Mouse (Mus musculus): ENCODE data around the gene Gas7. TPM values are rescaled to one million over a fixed set of nuclear protein-coding genes. Genes with fewer than 3 reads are reported as not detected.
A peak's percentile ranks its signal among the peaks of the same experiment; 100 is the strongest.

Gene Gas7
- total and polyA plus RNA-seq, 3 experiments: 5.8 to 11.5 (median 9.3) TPM

- no peak overlapping the region for H3K27ac ChIP-seq
- no peaks in the 10 kb centered on the region for H3K27me3 ChIP-seq (ENCODE audit: control insufficient read depth, insufficient read depth, low read length)
- intact Hi-C loops (cut with DNase I): no loop called here
- H3K4me3 ChIP-seq: no peak overlapping the region
- H3K4me1 ChIP-seq (ENCODE audit: control insufficient read depth, insufficient read depth, low read length): no peaks in the 10 kb centered on the region
- TF ChIP-seq EP300 (IDR thresholded peaks at IDR 0.05; ENCODE audit: insufficient read depth, low read depth, low read length) (no peak), POLR2A (IDR thresholded peaks at IDR 0.05; ENCODE audit: insufficient read depth, low read depth, low read length) (no peak), CTCF (IDR thresholded peaks at IDR 0.05) (no peak)
- DNase-seq: peak in 1 of 2 experiments; percentile 38
- no peaks in the 10 kb centered on the region for H3K79me2 ChIP-seq (replicated peaks; ENCODE audit: control insufficient read depth, insufficient read depth, low read length)
- no peaks in the 10 kb centered on the region for H3K36me3 ChIP-seq (ENCODE audit: control insufficient read depth, insufficient read depth, low read length)
- WGBS: 75% methylated on average over 10 of the region's 10 CpGs
- H3K9ac ChIP-seq (ENCODE audit: low read depth, low read length): no peak overlapping the region
Observed at GRCm38 (mm10) chr11:67608114-67608683, 153.0 kb downstream of the Gas7 start.

- no peak overlapping the region for H3K4me3 ChIP-seq
- H3K27me3 ChIP-seq (ENCODE audit: control insufficient read depth, insufficient read depth, low read length): no peaks in the 10 kb centered on the region
- intact Hi-C loops (cut with DNase I): no loop called here
- H3K4me1 ChIP-seq (ENCODE audit: control insufficient read depth, insufficient read depth, low read length): no peaks in the 10 kb centered on the region
- H3K36me3 ChIP-seq (ENCODE audit: control insufficient read depth, insufficient read depth, low read length): no peaks in the 10 kb centered on the region
- WGBS: 90% methylated on average over 9 of the region's 9 CpGs
- H3K27ac ChIP-seq: no peak overlapping the region
- H3K79me2 ChIP-seq (replicated peaks; ENCODE audit: control insufficient read depth, insufficient read depth, low read length): no peaks in the 10 kb centered on the region
- no peak overlapping the region for H3K9ac ChIP-seq (ENCODE audit: low read depth, low read length)
- no peak for DNase-seq
- TF ChIP-seq POLR2A (IDR thresholded peaks at IDR 0.05; ENCODE audit: insufficient read depth, low read depth, low read length) (no peak), CTCF (IDR thresholded peaks at IDR 0.05) (no peak), EP300 (IDR thresholded peaks at IDR 0.05; ENCODE audit: insufficient read depth, low read depth, low read length) (no peak)
Observed at GRCm38 (mm10) chr11:67612158-67612839, 157.1 kb downstream of the Gas7 start.

DNA sequence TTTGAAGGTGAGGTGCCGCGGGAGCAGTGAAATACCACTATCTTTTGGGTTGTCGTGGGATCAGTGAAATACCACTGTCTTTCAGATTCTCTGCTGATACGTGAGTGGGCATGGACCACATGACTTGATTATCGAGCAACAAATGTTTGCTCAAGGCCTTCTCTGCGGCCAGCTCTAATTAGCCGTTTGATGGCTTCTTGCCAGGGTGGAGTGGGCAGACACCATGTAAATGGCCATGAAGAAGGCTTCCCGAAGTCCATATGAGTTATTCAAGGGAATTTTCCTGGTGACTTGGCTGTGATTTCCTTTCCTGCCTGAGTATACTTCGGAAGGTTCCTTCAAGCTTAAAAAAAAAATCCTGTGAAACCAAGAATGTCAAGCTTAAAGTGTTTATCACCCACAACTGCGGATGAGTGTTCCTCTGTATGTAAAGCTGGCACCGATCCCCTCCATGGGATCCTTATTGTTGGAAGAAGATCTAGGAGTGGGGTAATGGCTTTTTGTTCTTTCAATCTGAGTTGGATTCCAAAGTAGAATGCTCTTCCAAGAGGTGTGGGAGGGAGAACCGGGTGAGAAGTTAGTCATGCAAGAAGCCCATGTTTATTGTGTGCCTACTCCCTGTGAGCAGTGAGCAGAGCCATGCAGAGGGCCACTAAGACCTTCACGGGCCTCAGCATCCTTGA, 161.5 kb downstream of the Gas7 start:
- intact Hi-C loops (cut with DNase I): no loop called here
- 74% methylated on average over 13 of the region's 13 CpGs for WGBS
- Histone ChIP-seq H3K36me3 (ENCODE audit: control insufficient read depth, insufficient read depth, low read length) (no peaks in the 10 kb centered on the region), H3K9ac (ENCODE audit: low read depth, low read length) (no peak overlapping the region), H3K4me1 (ENCODE audit: control insufficient read depth, insufficient read depth, low read length) (no peaks in the 10 kb centered on the region), H3K27me3 (ENCODE audit: control insufficient read depth, insufficient read depth, low read length) (no peaks in the 10 kb centered on the region), H3K79me2 (replicated peaks; ENCODE audit: control insufficient read depth, insufficient read depth, low read length) (no peaks in the 10 kb centered on the region), H3K27ac (no peak overlapping the region), H3K4me3 (no peak overlapping the region)
- no peak for DNase-seq
- TF ChIP-seq CTCF (IDR thresholded peaks at IDR 0.05) (no peak), POLR2A (IDR thresholded peaks at IDR 0.05; ENCODE audit: insufficient read depth, low read depth, low read length) (no peak), EP300 (IDR thresholded peaks at IDR 0.05; ENCODE audit: insufficient read depth, low read depth, low read length) (no peak)

DNA sequence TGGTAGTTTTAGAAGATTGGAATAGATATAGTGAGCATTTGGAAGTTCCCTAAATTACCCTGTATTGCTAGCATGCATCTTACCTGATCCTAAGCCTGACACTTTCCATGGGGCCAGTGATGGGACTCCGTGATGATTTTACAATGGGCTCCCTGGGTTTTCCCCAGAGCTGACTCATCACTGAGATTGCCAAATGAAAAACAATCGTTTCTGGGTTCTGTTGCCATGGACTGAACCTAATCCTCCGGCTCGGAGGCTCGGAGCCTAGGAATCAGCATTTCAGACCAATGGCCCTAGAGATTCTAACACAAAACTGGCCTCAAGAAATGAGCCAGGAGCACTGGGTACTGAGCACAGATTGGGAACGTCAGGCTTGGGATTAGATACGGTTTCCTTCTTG, 167.1 kb downstream of the Gas7 start:
- no peak for DNase-seq
- TF ChIP-seq EP300 (IDR thresholded peaks at IDR 0.05; ENCODE audit: insufficient read depth, low read depth, low read length) (no peak), POLR2A (IDR thresholded peaks at IDR 0.05; ENCODE audit: insufficient read depth, low read depth, low read length) (no peak), CTCF (IDR thresholded peaks at IDR 0.05) (no peak)
- WGBS: 50% methylated on average over 7 of the region's 7 CpGs

DNA sequence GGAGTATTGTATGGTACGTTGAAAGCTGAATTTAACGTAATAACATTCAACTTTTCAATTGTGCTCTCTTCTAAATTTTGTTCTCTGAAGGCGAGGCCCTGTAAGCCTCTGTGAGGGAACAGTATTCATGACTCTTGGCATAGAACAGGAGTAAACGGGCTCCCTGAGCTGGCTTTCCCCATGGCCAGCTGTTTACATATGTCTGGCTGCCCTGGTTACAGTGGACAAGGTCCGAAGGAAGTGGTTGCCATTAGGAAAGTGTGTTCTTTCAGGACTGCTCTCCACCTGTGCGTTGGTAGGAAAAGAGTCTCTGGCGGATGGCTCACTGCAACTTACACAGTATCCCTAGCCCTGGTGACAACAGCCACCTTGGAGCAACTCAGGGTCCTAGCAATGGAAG, 171.9 kb downstream of the Gas7 start:
- no peaks in the 10 kb centered on the region; the same call in 1 of the 2 replicates for H3K4me1 ChIP-seq (ENCODE audit: control insufficient read depth, insufficient read depth, low read length)
- no peaks in the 10 kb centered on the region for H3K36me3 ChIP-seq (ENCODE audit: control insufficient read depth, insufficient read depth, low read length)
- H3K79me2 ChIP-seq (replicated peaks; ENCODE audit: control insufficient read depth, insufficient read depth, low read length): no peaks in the 10 kb centered on the region
- no peak overlapping the region for H3K9ac ChIP-seq (ENCODE audit: low read depth, low read length)
- H3K4me3 ChIP-seq: no peak overlapping the region
- no peak for TF ChIP-seq CTCF (IDR thresholded peaks at IDR 0.05)
- no peak for TF ChIP-seq EP300 (IDR thresholded peaks at IDR 0.05; ENCODE audit: insufficient read depth, low read depth, low read length)
- no peak for DNase-seq
- H3K27me3 ChIP-seq (ENCODE audit: control insufficient read depth, insufficient read depth, low read length): no peaks in the 10 kb centered on the region
- intact Hi-C loops (cut with DNase I): loop anchor here (5.0 kb wide), 1 partner anchor 70 kb away; no protein-coding TSS in a partner anchor
- WGBS: 88% methylated on average over 7 of the region's 7 CpGs
- H3K27ac ChIP-seq: no peak overlapping the region

More for the DNA sequence above, 167.1 kb downstream of the Gas7 start:
- Histone ChIP-seq H3K79me2 (replicated peaks; ENCODE audit: control insufficient read depth, insufficient read depth, low read length) (no peaks in the 10 kb centered on the region), H3K4me3 (no peak overlapping the region), H3K27me3 (ENCODE audit: control insufficient read depth, insufficient read depth, low read length) (no peaks in the 10 kb centered on the region), H3K4me1 (ENCODE audit: control insufficient read depth, insufficient read depth, low read length) (no peaks in the 10 kb centered on the region; the same call in 1 of the 2 replicates), H3K27ac (no peak overlapping the region), H3K36me3 (ENCODE audit: control insufficient read depth, insufficient read depth, low read length) (no peaks in the 10 kb centered on the region), H3K9ac (ENCODE audit: low read depth, low read length) (no peak overlapping the region)
- intact Hi-C loops (cut with DNase I): no loop called here

DNA sequence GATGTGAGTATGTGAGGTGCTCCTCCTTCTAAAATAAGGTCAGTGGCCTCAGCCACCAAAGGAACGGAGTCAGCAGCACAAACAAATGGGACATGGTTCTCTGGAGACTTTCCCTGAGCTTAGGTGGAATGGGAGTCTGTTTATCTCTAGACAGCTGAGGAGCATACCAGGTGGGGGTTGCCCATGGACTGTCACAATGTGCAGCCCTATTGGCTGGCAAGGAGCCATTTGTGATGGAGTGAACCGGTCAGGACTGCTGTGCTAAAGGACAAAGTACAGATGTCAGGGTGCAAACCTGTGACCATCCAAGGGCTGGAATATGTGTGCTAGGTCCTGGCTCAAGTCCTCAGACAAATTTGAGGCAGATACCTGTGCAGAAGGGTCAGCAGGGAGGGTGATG, 173.3 kb downstream of the Gas7 start:
- Histone ChIP-seq H3K27ac (no peak overlapping the region), H3K4me3 (no peak overlapping the region), H3K79me2 (replicated peaks; ENCODE audit: control insufficient read depth, insufficient read depth, low read length) (no peaks in the 10 kb centered on the region), H3K27me3 (ENCODE audit: control insufficient read depth, insufficient read depth, low read length) (no peaks in the 10 kb centered on the region), H3K4me1 (ENCODE audit: control insufficient read depth, insufficient read depth, low read length) (no peaks in the 10 kb centered on the region), H3K36me3 (ENCODE audit: control insufficient read depth, insufficient read depth, low read length) (no peaks in the 10 kb centered on the region), H3K9ac (ENCODE audit: low read depth, low read length) (no peak overlapping the region)
- DNase-seq: no peak
- WGBS: 49% methylated on average over 2 of the region's 2 CpGs
- intact Hi-C loops (cut with DNase I): loop anchor here (5.0 kb wide), 1 partner anchor 71 kb away; no protein-coding TSS in a partner anchor
- no peak for TF ChIP-seq EP300 (IDR thresholded peaks at IDR 0.05; ENCODE audit: insufficient read depth, low read depth, low read length)
- no peak for TF ChIP-seq CTCF (IDR thresholded peaks at IDR 0.05)
- no peak for TF ChIP-seq POLR2A (IDR thresholded peaks at IDR 0.05; ENCODE audit: insufficient read depth, low read depth, low read length)

All from heart, adult 2 months (tissue).